Mouse (Mus musculus): ENCODE results near the gene Noxa1. TPM values are rescaled to one million over a fixed set of nuclear protein-coding genes. Genes with fewer than 3 reads are reported as not detected.

Noxa1 gene
- polyA plus RNA-seq, 1 experiment from 2014 or later: 1.7 TPM

- no peak overlapping the region for H3K27ac ChIP-seq (ENCODE audit: low read length)
- H3K4me3 ChIP-seq (ENCODE audit: low read length): no peak overlapping the region
- ATAC-seq (ENCODE audit: low read depth): no peak
- H3K9me3 ChIP-seq (ENCODE audit: control insufficient read depth, low read length): no peaks in the 10 kb centered on the region
- no peaks in the 10 kb centered on the region for H3K27me3 ChIP-seq (ENCODE audit: control insufficient read depth, insufficient read depth, low read depth, low read length)
- peaks cover 5% of the 10 kb centered on the region; the same call in 1 of the 2 replicates for H3K4me1 ChIP-seq (replicated peaks; ENCODE audit: control insufficient read depth, insufficient read depth, low read length)
- H3K9ac ChIP-seq (ENCODE audit: low read length): no peak overlapping the region
- no peak overlapping the region for H3K4me2 ChIP-seq (ENCODE audit: low read depth, low read length)
- no peaks in the 10 kb centered on the region for H3K36me3 ChIP-seq (ENCODE audit: control insufficient read depth, insufficient read depth, low read length)
- 62% methylated on average over 3 of the region's 3 CpGs for WGBS
These were observed 29.5 kb upstream of the Noxa1 start for GRCm38 (mm10) chr2:25124411-25124810.

GRCm38 (mm10) chr2:25123527-25123926 lies 28.6 kb upstream of the Noxa1 start:
- H3K27ac ChIP-seq (ENCODE audit: low read length): no peak overlapping the region
- 68% methylated on average over 5 of the region's 5 CpGs for WGBS
- no peak for ATAC-seq (ENCODE audit: low read depth)
- no peak overlapping the region for H3K4me3 ChIP-seq (ENCODE audit: low read length)
- H3K27me3 ChIP-seq (ENCODE audit: control insufficient read depth, insufficient read depth, low read depth, low read length): no peaks in the 10 kb centered on the region
- H3K4me1 ChIP-seq (replicated peaks; ENCODE audit: control insufficient read depth, insufficient read depth, low read length): peaks cover 5% of the 10 kb centered on the region; the same call in 1 of the 2 replicates
- H3K4me2 ChIP-seq (ENCODE audit: low read depth, low read length): no peak overlapping the region
- no peaks in the 10 kb centered on the region for H3K9me3 ChIP-seq (ENCODE audit: control insufficient read depth, low read length)
- no peak overlapping the region for H3K9ac ChIP-seq (ENCODE audit: low read length)
- H3K36me3 ChIP-seq (ENCODE audit: control insufficient read depth, insufficient read depth, low read length): no peaks in the 10 kb centered on the region

GRCm38 (mm10) chr2:25122666-25123065 lies 27.7 kb upstream of the Noxa1 start:
- no peak overlapping the region for H3K4me3 ChIP-seq (ENCODE audit: low read length)
- no peaks in the 10 kb centered on the region for H3K36me3 ChIP-seq (ENCODE audit: control insufficient read depth, insufficient read depth, low read length)
- H3K9me3 ChIP-seq (ENCODE audit: control insufficient read depth, low read length): no peaks in the 10 kb centered on the region
- no peak overlapping the region for H3K4me2 ChIP-seq (ENCODE audit: low read depth, low read length)
- H3K4me1 ChIP-seq (replicated peaks; ENCODE audit: control insufficient read depth, insufficient read depth, low read length): peaks cover 5% of the 10 kb centered on the region; the same call in 1 of the 2 replicates
- no peak for ATAC-seq (ENCODE audit: low read depth)
- no peaks in the 10 kb centered on the region for H3K27me3 ChIP-seq (ENCODE audit: control insufficient read depth, insufficient read depth, low read depth, low read length)
- 53% methylated on average over 2 of the region's 2 CpGs for WGBS
- H3K27ac ChIP-seq (ENCODE audit: low read length): no peak overlapping the region
- no peak overlapping the region for H3K9ac ChIP-seq (ENCODE audit: low read length)

GRCm38 (mm10) chr2:25120963-25121362 lies 26.0 kb upstream of the Noxa1 start:
- Histone ChIP-seq H3K27me3 (ENCODE audit: control insufficient read depth, insufficient read depth, low read depth, low read length) (no peaks in the 10 kb centered on the region), H3K4me2 (ENCODE audit: low read depth, low read length) (no peak overlapping the region), H3K27ac (ENCODE audit: low read length) (no peak overlapping the region), H3K4me1 (replicated peaks; ENCODE audit: control insufficient read depth, insufficient read depth, low read length) (no peaks in the 10 kb centered on the region), H3K9ac (ENCODE audit: low read length) (no peak overlapping the region), H3K9me3 (ENCODE audit: control insufficient read depth, low read length) (no peaks in the 10 kb centered on the region), H3K4me3 (ENCODE audit: low read length) (no peak overlapping the region), H3K36me3 (ENCODE audit: control insufficient read depth, insufficient read depth, low read length) (no peaks in the 10 kb centered on the region)
- WGBS: 67% methylated on average over 7 of the region's 7 CpGs
- no peak for ATAC-seq (ENCODE audit: low read depth)

GRCm38 (mm10) chr2:25115442-25115841 lies 20.5 kb upstream of the Noxa1 start:
- H3K4me3 ChIP-seq (ENCODE audit: low read length): no peak overlapping the region
- no peaks in the 10 kb centered on the region for H3K9me3 ChIP-seq (ENCODE audit: control insufficient read depth, low read length)
- H3K27ac ChIP-seq (ENCODE audit: low read length): no peak overlapping the region
- H3K27me3 ChIP-seq (ENCODE audit: control insufficient read depth, insufficient read depth, low read depth, low read length): no peaks in the 10 kb centered on the region
- 44% methylated on average over 2 of the region's 2 CpGs for WGBS
- H3K4me1 ChIP-seq (replicated peaks; ENCODE audit: control insufficient read depth, insufficient read depth, low read length): peaks cover 3% of the 10 kb centered on the region
- H3K9ac ChIP-seq (ENCODE audit: low read length): no peak overlapping the region
- H3K4me2 ChIP-seq (ENCODE audit: low read depth, low read length): no peak overlapping the region
- ATAC-seq (ENCODE audit: low read depth): no peak
- no peaks in the 10 kb centered on the region for H3K36me3 ChIP-seq (ENCODE audit: control insufficient read depth, insufficient read depth, low read length)

GRCm38 (mm10) chr2:25114308-25114707 lies 19.4 kb upstream of the Noxa1 start:
- H3K27me3 ChIP-seq (ENCODE audit: control insufficient read depth, insufficient read depth, low read depth, low read length): no peaks in the 10 kb centered on the region
- H3K4me1 ChIP-seq (replicated peaks; ENCODE audit: control insufficient read depth, insufficient read depth, low read length): peaks cover 3% of the 10 kb centered on the region
- 58% methylated on average over 2 of the region's 2 CpGs for WGBS
- H3K4me2 ChIP-seq (ENCODE audit: low read depth, low read length): no peak overlapping the region
- no peak for ATAC-seq (ENCODE audit: low read depth)
- no peak overlapping the region for H3K4me3 ChIP-seq (ENCODE audit: low read length)
- no peaks in the 10 kb centered on the region for H3K9me3 ChIP-seq (ENCODE audit: control insufficient read depth, low read length)
- no peak overlapping the region for H3K9ac ChIP-seq (ENCODE audit: low read length)
- H3K36me3 ChIP-seq (ENCODE audit: control insufficient read depth, insufficient read depth, low read length): no peaks in the 10 kb centered on the region
- H3K27ac ChIP-seq (ENCODE audit: low read length): no peak overlapping the region

- Histone ChIP-seq H3K9ac (ENCODE audit: low read length) (0 out of 2 replicates have a peak overlapping the region, but pooled peaks have one; percentile 20), H3K4me2 (ENCODE audit: low read depth, low read length) (no peak overlapping the region), H3K27me3 (ENCODE audit: control insufficient read depth, insufficient read depth, low read depth, low read length) (no peaks in the 10 kb centered on the region), H3K4me1 (replicated peaks; ENCODE audit: control insufficient read depth, insufficient read depth, low read length) (peaks cover 9% of the 10 kb centered on the region), H3K27ac (ENCODE audit: low read length) (peak overlapping the region; percentile 64), H3K36me3 (ENCODE audit: control insufficient read depth, insufficient read depth, low read length) (no peaks in the 10 kb centered on the region), H3K9me3 (ENCODE audit: control insufficient read depth, low read length) (no peaks in the 10 kb centered on the region), H3K4me3 (ENCODE audit: low read length) (no peak overlapping the region)
- ATAC-seq (ENCODE audit: low read depth): peak; percentile 84
- WGBS: 42% methylated on average over 9 of the region's 9 CpGs
These were observed 16.3 kb upstream of the Noxa1 start for GRCm38 (mm10) chr2:25111184-25111791.

- peak; percentile 57 for ATAC-seq (ENCODE audit: low read depth)
These were observed 15.7 kb upstream of the Noxa1 start for GRCm38 (mm10) chr2:25110505-25111183.

GRCm38 (mm10) chr2:25109487-25109886 lies 14.5 kb upstream of the Noxa1 start:
- Histone ChIP-seq H3K9me3 (ENCODE audit: control insufficient read depth, low read length) (no peaks in the 10 kb centered on the region), H3K4me3 (ENCODE audit: low read length) (no peak overlapping the region), H3K36me3 (ENCODE audit: control insufficient read depth, insufficient read depth, low read length) (no peaks in the 10 kb centered on the region), H3K4me2 (ENCODE audit: low read depth, low read length) (no peak overlapping the region), H3K4me1 (replicated peaks; ENCODE audit: control insufficient read depth, insufficient read depth, low read length) (peaks cover 13% of the 10 kb centered on the region), H3K27ac (ENCODE audit: low read length) (no peak overlapping the region), H3K9ac (ENCODE audit: low read length) (no peak overlapping the region), H3K27me3 (ENCODE audit: control insufficient read depth, insufficient read depth, low read depth, low read length) (no peaks in the 10 kb centered on the region)
- ATAC-seq (ENCODE audit: low read depth): no peak

More at GRCm38 (mm10) chr2:25110505-25111183, 15.7 kb upstream of the Noxa1 start:
- 0 out of 2 replicates have a peak overlapping the region, but pooled peaks have one; percentile 20 for H3K9ac ChIP-seq (ENCODE audit: low read length)
- H3K9me3 ChIP-seq (ENCODE audit: control insufficient read depth, low read length): no peaks in the 10 kb centered on the region
- H3K4me1 ChIP-seq (replicated peaks; ENCODE audit: control insufficient read depth, insufficient read depth, low read length): peaks cover 13% of the 10 kb centered on the region
- no peaks in the 10 kb centered on the region for H3K36me3 ChIP-seq (ENCODE audit: control insufficient read depth, insufficient read depth, low read length)
- no peak overlapping the region for H3K4me2 ChIP-seq (ENCODE audit: low read depth, low read length)
- no peaks in the 10 kb centered on the region for H3K27me3 ChIP-seq (ENCODE audit: control insufficient read depth, insufficient read depth, low read depth, low read length)
- H3K4me3 ChIP-seq (ENCODE audit: low read length): no peak overlapping the region
- H3K27ac ChIP-seq (ENCODE audit: low read length): peak overlapping the region; percentile 64
